Mouse (Mus musculus): ENCODE data around the gene Zfp770.
"Not testable (repeated sequence)": the region's sequence is repeated elsewhere in the genome, so short reads cannot be mapped to it uniquely, and the experiment has no call there.

Zfp770 gene

DNA sequence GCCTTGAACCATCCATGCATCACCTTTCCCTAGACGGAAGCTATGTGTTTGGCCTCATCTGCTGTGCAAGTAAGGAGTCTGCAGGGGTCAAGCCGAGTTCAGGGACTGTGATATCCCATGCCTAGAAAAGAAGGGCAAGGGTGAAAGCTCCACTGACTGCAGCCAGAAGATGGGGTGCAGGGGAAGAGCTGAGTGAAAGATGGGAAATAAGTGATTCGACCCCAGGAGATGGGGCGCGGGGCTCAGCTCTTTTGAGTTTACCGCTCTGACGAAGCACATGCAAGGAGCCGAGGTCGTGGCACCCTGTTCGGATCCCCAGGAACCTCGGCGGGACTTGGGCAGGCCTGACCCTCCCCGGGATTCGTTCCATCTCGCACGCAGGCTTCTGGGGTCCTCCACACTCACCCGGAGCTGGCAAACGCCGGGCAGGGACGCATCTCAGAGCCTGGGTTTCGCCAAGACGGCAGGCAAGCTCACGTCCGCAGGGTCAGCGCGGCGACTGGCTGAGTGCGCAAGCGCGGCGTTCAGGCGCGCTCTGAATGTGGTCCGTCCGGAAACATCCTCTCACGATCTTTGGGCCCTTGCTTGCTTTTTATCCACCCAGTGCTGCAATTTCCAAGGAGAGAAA is at the start of gene Zfp770:
Gene Zfp770 (minus strand): TSS at position 538 of the 628 bp plus-strand sequence.
- peak; percentile 89 for DNase-seq (ENCODE audit: low spot score in 2 of 2)

DNA sequence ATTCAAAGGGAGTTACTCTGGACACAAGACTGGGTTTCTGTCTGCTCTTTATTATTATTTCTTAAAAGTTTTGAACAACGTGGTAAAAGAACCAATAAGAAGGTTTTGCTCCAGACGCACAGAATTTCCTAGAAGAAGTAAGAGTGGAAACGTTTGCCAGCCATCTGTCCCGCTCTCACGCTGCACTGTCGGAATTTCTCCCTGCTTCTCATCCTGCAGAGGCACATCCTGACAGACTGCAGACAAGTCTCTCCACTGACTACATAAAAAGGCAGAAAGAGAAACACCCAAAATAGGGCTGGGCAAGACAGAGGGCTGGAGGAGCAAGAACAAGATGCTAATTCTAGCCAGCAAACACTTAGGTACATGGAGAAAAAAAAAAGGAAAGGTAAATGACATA is 48.2 kb upstream of the Zfp770 start:
- DNase-seq (ENCODE audit: low spot score in 2 of 2), result peak; percentile 71 to 75

DNA sequence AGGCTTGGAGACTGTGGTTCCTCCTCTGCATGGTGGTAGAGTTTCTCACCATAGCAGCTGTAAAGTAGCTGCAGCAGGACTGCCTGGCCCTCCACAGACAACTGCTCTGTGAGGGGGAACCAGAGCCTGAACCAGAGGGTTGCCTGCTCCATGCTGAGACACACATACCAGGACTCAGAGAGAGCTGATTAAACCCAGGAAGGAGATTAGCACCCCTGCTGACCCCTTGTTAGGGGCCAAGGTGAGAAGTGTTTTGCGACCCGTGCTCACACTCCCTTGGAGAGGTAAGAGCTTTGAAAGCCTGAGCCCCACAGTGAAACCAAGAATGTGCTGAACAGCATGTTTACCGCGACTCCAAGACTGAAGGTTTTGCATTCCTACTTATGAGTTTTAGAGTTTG is 36.4 kb upstream of the Zfp770 start:
- no peak for DNase-seq (ENCODE audit: low spot score in 2 of 2)

DNA sequence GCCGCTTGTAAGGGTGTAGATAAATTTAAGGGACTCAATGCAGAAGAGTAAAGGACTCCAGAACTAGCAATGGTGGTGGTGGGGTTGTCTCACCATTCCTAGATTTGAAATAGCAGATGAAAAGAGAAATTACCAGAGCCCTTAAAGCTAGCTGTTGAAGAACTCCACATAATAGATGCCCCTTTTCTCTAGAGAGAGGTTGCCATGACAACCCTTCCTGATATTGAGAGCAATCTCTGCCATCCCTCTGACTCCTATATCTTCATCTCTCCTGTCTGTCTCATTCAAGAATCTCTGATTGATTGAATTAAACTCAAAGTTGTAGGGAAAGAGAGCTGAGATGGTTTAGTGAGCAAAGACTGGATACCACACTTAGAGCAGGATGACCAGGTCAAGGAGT is 35.3 kb upstream of the Zfp770 start:
- no peak for DNase-seq (ENCODE audit: low spot score in 2 of 2)

DNA sequence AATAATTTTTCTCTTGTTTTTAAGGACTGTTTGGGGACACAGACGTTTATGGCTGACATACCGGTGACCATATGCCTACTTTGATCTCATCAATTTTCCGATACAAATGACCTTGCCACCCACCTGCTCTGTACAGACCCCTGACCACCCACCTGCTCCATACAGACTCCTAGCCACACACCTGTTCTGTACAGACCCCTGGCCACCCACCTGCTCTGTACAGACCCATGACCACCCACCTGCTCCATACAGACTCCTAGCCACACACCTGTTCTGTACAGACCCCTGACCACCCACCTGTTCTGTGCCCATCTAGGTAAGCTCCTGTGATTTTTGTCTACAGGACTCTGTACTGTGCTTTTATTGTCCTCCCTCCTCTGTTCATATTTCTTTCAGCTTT is 34.3 kb upstream of the Zfp770 start:
- no peak for DNase-seq (ENCODE audit: low spot score in 2 of 2)

DNA sequence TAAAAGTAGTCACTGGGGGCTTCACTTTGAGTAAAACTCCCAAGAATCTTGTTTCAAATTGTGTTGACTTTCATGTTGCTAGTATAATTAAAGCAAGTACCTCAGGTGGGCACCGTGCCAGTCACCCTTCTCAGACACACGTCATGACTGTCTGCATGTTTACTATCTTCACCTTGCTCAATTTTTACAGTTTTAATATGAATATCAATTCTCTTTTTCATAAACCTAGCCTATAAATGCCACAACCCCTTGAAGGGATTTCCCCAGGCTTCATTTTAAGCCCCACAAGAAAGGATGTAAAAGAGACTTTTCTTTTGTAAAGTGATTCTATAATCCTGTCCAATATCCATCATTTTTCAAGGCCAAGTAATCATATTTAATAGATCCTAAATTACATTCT is 30.0 kb upstream of the Zfp770 start:
- no peak for DNase-seq (ENCODE audit: low spot score in 2 of 2)

DNA sequence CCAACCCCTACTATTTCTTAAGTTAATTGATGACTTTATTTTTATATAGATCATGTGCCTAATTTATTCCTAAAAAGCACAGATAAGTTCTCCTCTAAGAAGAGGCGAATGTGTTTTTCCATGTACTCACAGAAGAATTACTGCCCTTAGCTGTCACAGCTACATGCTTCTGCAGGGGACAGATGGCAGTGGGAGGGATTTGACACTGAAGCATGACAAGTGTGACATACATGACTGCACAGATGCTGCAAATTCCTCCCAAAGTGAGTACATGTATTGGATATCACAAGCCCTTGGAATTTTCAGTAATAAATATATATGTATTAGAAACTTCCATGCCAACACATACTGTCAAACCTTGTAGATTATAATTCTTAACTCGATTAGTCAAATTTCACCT is 27.4 kb upstream of the Zfp770 start:
- no peak for DNase-seq (ENCODE audit: low spot score in 2 of 2)

DNA sequence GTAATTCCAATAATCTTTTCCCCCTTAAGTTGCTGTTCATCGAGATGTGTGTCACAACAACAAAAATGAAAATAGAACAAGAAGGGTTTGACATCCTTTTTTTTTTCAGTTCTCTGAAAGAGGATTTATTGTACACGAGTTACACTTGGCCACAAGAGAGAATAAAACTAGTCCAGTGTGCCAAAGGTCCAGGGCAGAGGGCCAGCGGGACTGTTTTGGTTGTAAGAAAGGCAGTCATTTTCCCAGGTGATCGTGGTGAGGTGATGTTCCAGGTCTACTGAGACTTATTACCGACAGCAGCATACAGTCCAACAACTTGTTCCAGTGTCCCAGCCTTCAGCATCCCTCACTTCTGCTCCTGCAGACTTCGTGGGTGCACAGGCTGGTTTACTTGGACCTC is 3.8 kb upstream of the Zfp770 start:
- no peak for DNase-seq (ENCODE audit: low spot score in 2 of 2)

DNA sequence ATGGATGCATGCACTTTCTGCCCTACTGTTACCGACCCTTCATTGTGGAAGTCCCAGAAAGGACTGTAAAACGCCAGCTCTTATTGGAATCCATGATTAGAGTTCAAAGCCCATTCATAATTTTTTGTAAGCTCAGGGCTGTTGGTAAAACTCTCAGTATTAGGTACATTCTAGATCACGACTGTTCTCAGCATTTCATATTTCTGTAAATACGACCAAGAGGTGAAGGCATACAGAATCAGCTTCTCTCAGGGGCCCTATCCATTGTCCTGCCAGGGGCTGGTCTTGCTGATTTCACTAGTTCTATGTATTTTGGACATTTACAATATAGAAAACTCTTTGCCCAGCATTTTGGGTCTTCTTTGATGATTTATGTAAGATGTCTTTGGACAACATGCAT is 305 bp upstream of the Zfp770 start:
- DNase-seq (ENCODE audit: low spot score in 2 of 2), result no peak

DNA sequence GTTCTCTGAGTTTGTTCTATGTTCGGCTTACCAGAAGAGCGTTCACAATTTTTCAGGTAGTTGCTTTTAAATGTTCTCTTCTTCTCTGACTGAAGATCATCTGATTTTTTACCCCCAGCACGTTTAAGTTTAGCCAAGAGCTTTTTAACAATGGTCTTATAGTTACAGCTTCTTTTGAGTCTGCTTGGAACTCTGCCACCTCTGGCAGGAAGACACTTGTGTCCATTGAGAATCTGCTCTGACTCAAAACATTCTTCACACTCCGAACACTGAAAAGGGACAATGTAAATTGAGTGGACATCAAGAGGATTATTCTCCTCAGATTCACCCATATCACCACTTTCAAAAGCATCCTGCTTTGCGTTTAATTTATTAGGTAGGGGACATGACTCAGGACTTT is 4.8 kb downstream of the Zfp770 start:
- DNase-seq (ENCODE audit: low spot score in 2 of 2), result peak; percentile 31 to 43

DNA sequence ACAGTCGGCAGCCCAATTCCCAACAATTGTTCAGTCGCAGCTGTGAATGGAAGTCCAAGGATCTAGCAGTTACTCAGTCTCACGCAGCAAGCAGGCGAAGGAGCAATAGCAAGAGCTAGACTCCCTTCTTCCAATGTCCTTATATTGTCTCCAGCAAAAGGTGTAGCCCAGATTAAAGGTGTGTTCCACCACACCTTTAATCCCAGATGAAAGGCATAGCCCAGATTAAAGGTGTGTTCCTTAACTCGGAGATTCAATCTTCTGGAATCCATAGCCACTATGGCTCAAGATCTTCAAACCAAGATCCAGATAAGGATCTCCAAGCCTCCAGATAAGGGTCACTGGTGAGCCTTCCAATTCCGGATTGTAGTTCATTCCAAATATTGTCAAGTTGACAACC is 14.3 kb downstream of the Zfp770 start, which contains the start of gene Aqr:
Gene Aqr (minus strand): TSS at position 101 of the 400 bp plus-strand sequence.
- not testable (repeated sequence) for DNase-seq (ENCODE audit: low spot score in 2 of 2)

DNA sequence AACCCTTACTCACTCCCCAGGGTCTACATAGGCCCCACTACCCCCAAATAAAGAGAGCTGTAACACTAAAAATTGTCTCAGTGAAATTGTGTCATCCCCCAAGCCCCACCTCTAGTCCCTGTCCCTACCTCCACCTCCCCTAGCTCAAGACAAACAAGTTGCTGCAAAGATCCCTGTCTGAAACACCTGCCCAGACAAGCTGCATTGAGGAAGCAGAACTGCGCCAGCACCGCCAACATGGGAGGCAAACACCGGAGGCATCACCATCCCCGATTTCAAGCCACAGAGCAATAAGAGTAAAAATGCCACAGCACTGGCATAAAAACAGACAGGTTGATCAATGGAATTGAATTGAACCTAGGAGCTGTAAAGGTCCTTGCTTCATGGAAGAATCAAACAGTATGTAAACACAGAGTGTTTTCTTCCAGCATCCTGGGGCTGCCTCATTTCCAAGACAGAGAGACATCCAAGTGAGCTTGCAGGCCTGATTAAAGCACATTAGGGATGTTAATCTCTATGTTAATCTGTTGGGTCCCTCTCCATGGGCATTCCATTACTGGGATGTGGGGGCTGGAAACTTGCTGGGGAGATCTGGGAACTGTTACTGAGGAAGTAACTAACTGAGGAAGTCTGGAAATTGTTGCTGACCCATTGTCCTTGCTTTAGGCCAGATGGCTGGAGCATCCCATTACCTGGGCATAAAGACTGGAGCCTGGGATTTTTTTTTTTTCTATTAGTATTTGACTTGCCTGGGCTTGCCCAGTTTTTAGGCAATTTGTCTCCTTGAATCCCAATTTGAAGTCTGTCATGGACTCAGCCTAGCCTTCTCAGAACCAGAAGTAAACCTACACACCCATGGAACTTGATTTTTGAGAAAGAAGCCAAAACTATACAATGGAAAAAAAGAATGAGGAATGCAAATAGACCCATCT is 23.2 kb downstream of the Zfp770 start:
- no peak for DNase-seq (ENCODE audit: low spot score in 2 of 2)

DNA sequence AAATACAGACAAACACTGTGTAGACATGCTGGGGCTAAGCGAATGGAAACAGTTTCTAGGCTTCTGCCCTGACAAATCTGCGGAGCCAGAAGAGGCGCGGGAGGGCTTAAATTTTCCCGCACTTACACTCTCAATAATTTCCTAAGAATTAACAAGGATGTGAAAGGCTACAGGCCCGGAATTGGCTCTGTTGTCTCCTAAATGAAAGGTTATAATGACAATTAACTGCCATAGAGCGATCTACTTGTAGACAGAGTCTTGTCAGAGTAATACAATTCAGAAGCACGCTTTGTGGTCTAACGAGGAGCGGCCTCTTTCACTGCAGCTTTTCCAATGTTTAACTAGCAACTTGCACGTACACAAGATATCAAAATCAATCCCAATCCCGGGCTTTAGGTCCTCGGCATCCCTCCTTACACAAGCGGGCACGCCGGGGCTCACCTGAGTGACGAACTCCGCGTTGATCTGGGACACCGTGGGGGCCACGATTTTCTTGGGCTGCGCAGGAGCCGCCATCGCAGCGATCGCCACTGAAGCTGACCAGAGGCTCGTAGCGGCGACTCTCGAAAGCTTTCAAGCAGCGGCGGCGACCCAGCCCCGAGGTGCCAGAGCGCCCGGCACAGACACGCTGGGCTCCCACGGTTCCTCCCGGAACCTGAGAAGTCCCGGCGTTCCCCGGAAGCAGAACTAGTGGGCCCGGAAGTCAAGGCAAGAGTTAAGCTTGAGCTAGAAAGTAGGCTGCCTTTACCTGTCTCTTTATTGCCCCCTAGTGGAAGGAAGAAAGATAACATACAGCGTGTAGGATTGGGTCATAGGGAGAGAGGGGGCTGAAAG is 26.4 kb downstream of the Zfp770 start:
- peak; percentile 90 to 91 for DNase-seq (ENCODE audit: low spot score in 2 of 2)

DNA sequence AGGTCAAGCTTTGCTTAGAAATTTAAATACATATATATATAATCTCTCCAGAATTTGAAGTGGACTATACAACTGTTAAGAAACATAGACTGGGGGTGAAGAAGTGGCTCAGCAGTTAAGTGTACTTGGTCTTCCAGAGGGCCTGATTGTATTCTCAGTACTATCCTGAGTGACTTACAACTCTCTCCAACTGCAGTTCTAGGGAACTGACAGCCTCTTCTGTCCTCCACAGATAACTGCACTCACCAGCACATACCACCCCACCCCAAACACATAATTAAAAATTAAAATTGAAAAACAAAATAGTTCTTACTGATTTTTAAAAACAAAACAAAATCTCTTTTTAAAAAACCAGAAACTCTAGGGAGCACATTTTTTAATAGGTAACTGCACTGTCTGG is 28.0 kb downstream of the Zfp770 start:
- DNase-seq (ENCODE audit: low spot score in 2 of 2), result no peak

DNA sequence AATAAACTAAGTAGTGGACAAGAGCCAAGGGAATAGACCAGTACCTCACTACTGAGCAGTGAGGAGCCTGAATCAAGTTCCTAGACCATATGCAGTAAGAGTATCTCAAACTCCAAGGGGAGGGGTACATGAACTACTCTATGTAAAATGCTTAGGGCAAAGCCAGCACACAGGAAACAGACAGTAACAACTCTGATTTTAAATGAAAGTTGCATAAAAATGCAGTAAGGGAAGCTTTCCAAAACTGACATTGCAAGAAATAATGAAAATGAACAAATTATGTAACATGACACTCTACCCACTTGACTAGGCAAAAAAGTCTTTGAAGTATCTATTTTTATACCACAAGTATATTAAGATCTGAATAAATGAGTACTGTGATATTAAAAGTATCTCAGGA is 33.4 kb downstream of the Zfp770 start:
- DNase-seq (ENCODE audit: low spot score in 2 of 2), result no peak

DNA sequence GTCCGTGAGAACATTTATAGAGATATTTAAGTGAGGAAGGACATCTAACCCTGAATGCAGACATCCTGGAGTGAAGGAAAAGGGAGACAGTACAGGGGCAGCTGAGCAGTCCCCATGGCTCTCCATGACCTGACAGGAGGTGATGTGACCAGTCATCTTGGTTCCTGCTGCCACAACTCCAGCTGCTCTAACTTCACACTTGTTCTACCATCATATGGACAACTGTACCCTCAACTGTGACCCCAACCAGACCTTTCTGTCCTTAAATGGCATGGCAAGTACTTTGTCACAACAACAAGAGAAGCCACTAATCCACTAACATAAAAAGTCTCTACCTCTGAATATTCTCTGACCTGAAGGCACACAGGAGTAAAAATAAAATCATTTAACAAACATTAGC is 39.3 kb downstream of the Zfp770 start:
- no peak for DNase-seq (ENCODE audit: low spot score in 2 of 2)

DNA sequence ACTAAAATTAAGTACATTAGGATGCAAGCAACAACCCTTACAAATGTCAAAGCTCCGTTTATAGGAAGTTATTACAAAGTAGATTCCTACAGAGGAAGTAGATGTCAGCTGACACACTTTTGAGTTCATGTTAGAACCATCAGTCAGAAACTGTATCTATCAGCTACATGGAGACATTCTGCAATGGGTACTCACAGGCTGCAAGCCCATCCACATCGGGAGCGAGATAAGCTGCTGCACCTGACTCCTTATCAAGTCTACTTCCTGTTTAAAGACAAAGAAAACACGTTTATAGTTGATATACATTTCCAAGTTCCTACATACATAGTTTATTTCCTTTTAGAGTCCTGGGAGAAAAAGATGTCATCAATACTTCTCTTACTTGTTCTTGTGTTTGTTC is 43.9 kb downstream of the Zfp770 start:
- DNase-seq (ENCODE audit: low spot score in 2 of 2), result no peak

DNA sequence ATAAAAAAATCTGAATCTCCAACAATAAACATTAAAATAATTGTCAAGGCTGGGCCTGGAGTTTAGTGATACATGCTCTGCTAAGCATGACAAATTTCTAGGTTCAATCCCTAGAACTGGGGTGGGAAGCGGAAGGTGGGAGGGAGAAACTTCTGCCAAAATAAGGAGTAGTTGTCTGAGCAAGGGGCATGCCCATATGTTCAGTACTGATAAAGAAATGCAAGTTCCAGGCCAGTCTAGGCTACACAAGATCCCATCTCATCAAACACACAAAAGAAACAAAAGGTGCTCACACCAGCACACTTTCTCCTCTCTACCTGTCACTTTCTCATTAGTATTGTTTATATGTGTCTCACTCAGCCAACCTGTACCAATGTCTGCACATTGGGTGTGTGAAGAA is 44.6 kb downstream of the Zfp770 start:
- DNase-seq (ENCODE audit: low spot score in 2 of 2), result no peak

DNA sequence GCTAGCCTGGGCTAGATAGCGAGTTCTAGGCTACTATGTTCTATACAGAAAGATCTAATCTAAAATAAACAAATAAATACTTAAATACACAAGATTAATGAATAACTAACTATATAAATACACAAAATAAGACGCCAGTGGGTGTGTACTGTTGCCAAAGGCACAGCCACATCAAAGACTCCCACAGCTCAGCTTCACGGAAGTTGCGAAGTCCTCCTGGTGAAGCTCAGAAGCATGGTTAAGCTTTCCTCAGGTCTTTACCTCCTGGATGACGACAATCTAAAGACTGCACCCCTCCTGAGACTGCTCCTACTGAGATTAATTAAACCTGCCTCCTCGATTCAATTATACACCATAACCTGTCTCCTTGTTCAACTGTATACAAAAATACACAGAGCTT is 48.0 kb downstream of the Zfp770 start:
- DNase-seq (ENCODE audit: low spot score in 2 of 2), result no peak

DNA sequence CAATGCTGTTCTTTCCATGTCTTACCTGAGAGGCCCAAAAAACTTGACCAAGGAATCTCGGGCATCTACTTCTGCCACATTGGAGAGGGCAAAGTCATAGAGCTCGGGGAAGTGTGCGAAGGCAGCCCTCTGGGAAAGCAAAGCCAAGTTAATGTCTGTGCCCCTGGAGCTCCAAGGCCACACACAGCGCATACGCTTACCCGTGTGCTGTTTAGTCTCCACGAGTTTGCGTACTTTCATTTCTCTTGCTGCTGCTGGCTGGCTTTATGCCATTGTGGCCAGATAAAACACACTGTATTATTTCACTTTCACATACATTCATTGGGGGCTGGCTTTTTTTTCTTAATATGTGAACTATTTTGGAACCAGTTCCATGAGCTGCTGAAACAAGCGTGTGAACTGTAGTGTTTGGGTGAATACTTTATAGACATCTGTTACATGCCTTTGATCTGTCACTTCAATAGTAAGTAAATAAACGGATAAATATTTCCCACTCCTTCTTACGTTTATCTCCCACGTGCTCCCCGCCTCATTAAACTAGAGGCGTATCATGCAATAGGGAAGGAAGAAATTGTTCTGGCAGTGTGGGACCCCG is 54.3 kb downstream of the Zfp770 start:
- DNase-seq (ENCODE audit: low spot score in 2 of 2), result no peak

DNA sequence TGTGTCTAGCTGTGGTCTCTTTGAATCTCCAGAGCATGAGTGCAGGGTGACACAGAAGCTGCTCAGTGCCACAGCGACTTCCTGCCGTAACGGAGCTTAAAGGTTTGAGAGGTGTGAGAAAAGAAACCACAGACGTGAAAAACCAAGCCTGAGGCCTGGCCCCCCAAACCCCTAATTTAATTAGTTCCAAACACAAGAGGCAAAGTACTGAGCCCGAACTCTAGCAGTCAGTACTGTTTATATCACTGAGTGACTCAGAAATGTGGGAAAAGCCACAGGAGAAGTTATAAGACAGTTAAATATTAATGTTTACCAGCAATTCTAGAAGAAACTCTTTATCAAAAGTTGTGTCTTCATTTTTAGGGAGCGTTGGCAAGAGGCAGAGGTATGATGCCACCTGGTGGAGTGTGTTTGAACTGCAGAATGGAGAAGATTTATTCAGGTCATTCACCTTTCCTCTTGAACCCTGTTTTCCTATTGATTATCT is 55.9 kb downstream of the Zfp770 start:
- DNase-seq (ENCODE audit: low spot score in 2 of 2), result peak; percentile 30 to 58

DNA sequence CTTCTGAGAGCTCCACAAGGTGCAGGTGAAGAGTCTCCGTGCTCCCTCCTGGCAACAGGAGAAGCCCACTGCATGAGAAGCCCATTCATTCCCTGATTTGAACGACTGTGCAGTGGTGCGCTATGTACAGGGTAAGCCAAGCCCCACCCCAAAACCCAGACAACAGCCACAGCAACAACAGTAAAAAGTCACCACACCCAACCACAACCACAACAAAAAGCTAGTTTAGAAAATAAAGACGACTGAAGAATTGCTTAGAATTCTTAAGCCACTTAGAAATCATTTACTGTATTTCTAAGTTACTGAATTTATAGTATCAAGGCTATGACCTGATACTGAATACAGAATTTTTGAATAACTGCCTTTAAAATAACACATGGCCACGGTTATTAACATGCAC is 56.4 kb downstream of the Zfp770 start:
- no peak for DNase-seq (ENCODE audit: low spot score in 2 of 2)
